Mouse (Mus musculus) natural killer cell, adult 2 months (primary cell): ENCODE data around the gene Chd3.
"Not testable (repeated sequence)": the region's sequence is repeated elsewhere in the genome, so short reads cannot be mapped to it uniquely, and the experiment has no call there.

Experiments
- DNase-seq, 2 experiments: peaks; one replicate each; pipeline ENCODE4 v3.0.0; 2022; ENCODE audit warnings: low spot score in 2 of 2

Gene Chd3

DNA sequence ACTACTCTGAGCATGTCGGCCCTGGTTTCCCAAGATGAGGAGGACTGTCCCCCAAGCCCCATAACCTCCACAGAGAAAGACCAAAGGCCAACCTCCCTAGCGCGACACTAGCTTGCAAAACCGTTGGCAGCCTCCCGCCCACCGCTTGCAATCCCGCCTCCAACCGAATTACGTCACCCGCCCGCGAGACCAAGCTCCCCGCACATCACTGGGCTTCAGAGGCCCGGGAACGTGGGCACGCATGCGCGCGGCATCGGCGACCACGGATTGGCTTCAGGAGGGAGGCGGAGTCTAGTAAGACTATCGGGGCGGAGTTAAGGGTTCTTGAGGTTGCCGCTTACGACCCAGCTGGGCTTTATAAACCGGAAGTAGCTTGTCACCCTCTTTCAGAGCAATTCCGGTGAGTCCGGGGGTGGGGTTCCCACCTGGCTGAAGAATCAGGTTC, 45.5 kb downstream of the Chd3 start, which contains the start of the genes Cntrob and Trappc1:
Gene Cntrob (minus strand): TSS at position 109 of the 445 bp plus-strand sequence.
Gene Trappc1 (plus strand): TSS at position 314 of the 445 bp plus-strand sequence.
- DNase-seq: peak; percentile 99

- DNase-seq: no peak
Measured at GRCm38 (mm10) chr11:69322693-69323471, 46.3 kb downstream of the Chd3 start.

GRCm38 (mm10) chr11:69322010-69322409, 47.2 kb downstream of the Chd3 start:
- no peak for DNase-seq

DNA sequence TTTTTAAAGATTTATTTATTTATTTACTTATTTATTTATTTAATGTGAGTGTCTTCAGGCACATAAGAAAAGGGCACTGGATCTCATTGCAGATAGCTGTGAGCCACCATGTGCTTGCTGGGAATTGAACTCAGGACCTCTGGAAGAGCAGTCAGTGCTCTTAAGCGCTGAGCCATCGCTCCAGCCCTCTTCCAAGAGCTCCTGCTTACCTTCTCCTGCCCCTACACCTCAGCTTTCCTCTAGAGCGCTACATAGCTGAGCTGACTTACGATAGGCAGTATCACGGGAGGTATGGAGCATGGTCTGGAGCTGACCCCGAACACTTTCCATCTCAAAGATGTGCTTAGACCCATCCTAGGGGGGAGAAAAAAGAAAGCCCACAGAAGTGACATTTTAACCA, 47.6 kb downstream of the Chd3 start:
- DNase-seq: no peak

- not testable (repeated sequence) for DNase-seq
Measured at GRCm38 (mm10) chr11:69318000-69318399, 51.2 kb downstream of the Chd3 start.

DNA sequence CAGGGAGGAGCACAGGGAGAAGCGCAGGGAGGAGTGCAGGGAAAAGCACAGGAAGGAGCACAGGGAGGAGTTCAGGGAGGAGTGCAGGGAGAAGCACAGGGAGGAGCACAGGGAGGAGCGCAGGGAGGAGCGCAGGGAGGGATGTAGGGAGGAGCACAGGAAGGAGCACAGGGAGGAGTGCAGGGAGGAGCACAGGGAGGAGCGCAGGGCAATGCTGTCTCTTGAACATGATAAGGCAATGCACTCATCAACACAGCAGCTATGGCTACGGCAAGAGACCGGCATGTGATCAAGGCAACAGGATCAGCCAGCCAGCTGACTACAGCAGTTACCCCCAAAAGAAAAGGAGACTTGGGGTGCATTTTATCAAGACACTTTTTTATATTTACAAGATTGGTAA, 52.8 kb downstream of the Chd3 start:
- no peak for DNase-seq

DNA sequence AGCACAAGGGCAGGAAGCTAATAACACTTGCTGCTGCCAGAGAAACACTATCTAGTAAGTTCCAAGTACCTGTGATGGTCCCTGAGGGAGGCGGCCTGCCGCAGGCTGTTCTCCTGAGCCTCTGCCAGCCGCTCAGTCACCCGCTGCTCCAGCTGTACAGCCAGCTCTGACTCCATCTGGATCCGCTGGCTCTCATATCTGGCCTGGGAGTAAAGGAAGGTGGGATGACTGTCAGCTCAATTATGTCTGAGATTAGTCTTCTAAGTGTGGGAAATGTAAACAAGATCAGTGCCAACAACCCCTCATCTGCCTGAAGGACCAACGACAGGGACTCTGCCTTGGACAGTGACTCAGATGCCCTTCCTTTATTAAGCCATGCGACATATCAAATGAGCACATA, 57.9 kb downstream of the Chd3 start:
- DNase-seq: no peak

- no peak for DNase-seq
Measured at GRCm38 (mm10) chr11:69306039-69306438, 63.2 kb downstream of the Chd3 start.

DNA sequence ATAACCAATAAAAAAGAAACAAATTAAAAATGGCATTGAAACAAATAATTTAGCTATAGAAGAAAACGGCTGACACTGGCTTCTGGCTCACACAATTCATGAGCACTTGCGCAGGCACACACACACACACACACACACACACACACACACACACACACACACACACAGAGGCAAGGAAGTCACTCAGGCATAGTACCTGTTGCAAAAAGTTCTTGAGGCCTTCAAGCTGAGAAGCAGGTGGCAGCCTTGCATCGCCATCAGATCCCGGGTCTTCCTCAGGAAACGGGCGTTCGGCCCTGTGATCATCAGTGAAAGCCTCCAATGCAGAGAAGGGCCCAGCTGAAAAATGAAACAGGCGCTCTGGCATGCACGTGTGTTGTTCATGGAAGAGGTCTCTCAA, 63.9 kb downstream of the Chd3 start:
- peak in 1 of 2 experiments; percentile 53 for DNase-seq

GRCm38 (mm10) chr11:69302817-69303216, 66.4 kb downstream of the Chd3 start:
- no peak for DNase-seq

GRCm38 (mm10) chr11:69298231-69298630, 71.0 kb downstream of the Chd3 start:
- no peak for DNase-seq

DNA sequence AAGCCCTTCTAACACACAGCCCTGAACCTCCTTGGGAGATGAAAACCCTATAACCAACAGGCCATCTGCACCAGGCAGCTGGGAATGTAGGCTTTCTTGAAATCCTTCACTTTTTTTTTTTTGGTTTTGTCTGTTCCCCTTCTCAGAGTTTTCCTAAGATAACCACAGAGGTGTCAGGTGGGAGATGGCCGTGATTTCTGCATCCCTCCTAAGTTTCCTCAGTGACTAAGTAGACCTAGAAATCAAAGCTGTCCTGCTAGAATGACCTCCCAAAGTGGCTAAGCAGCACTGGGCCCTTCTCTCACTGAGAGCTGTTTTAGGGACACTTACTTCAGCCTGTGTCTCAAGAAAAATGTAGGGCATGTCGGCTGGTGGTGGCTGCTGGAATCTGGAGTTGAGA, 71.4 kb downstream of the Chd3 start:
- no peak for DNase-seq

DNA sequence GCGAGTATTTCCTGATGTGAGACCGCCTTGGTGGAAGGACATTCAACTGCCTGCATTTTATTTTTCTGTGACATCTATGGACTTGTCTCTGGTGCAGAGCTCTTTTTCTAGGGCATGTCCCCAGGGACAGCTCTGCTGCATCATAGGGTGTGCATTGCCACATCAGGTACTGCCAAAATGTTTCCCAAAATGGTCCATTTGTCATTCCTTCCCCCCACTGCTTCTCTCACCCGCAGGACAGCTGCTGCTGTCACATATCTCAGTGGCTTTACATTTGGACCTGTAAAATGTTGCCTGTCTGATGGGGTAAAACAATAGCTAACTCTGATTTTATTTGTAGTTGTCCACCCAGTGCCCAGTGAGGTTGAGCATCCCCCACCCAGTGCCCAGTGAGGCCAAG, 73.9 kb downstream of the Chd3 start:
- no peak for DNase-seq
